Mouse (Mus musculus) G1E-ER4 (cell line): ENCODE results near the gene Bex6. TPM values are rescaled to one million over a fixed set of nuclear protein-coding genes. Genes with fewer than 3 reads are reported as not detected.

Experiments used
- GATA1 ChIP-seq: IDR thresholded peaks from one replicate; pipeline ENCODE4 v1.8.0; 2012; ENCODE audit warnings: low read length, inconsistent platforms
- polyA plus RNA-seq: library from polyadenylated mRNA; stranded (reverse); fragments of >175 nt; gene quantifications from 2 replicates; pipeline ENCODE4 v1.2.3, GENCODE M21; 2012

Gene Bex6
- not detected in 2 replicates for polyA plus RNA-seq

DNA sequence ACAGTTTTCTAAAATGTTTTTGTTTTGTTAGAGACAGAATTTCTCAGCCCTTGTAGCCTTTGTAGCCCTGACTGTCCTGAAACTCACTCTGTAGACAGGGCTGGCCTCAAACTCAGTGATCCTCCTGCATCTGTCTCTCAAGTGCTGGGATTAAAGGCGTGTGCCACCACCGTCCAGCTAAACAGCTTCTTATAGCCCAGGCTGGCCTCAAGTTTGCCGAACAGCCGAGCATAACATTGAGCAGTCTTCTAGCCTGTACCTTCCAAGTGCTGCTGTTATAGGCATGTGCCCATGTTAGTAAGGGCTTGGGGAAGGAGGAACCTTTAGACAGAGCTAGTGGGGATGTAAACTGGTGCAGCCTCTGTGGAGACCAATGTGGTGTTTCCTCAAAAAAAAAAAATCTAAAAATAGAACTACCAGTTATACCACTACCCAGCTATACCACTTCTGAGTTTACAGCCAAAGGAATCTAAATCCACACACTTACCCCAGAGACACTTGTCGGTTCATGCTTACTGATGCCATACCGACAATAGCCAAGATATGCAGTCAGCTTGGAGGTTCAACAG is at the start of gene Bex6:
Gene Bex6, plus strand, starts transcription at position 491 of the 569 bp plus-strand sequence.
- no peak for TF ChIP-seq GATA1

DNA sequence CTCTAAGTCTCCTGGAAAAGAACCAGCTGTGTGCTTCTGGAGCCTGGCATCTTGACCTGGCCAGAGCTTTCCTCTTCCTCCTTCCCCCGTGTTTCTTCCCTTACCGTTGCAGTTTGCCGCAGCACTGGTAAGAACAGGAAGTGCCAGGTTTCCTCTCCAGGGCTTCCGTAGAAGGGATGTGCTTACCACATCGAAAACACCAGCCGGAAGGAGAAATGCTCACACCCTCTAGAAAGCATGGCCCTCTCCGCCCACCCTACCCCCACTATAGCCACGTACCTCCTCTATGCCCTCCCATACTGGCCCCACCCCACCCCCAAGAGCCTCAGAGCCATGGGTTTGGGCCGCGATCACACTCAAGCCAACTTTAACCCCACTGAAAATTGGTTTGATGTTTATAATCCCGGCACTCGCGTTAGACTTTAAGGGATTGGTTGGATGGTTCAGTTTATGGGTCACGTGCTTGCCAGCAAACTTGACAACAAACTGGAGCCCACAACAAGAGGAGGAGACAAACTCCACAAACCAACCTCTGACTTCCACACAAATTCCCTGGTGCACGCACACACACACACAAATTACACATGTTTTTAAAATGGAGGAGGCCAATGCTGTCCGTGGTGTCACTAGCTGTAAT is 49.3 kb upstream of the Bex6 start:
- TF ChIP-seq GATA1, result no peak

DNA sequence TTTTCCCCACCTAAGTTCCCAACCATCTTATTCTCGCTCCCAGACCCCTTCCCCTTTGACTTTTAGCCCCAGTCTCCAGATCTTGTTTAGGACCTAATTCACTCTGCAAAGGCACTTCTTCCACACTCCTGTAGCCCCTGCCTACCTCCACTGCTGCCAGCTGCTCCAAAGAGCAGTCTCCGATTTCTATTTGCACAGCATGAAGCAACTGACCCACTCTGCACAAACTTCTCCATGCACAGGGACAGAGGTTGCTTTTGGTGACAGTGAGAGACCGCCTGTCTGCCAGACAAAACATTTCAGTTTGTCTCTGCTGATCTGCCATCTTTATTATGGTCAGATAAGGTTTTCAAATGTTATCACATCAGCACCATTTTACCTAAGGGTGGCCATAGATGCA is 46.5 kb upstream of the Bex6 start:
- no peak for TF ChIP-seq GATA1

DNA sequence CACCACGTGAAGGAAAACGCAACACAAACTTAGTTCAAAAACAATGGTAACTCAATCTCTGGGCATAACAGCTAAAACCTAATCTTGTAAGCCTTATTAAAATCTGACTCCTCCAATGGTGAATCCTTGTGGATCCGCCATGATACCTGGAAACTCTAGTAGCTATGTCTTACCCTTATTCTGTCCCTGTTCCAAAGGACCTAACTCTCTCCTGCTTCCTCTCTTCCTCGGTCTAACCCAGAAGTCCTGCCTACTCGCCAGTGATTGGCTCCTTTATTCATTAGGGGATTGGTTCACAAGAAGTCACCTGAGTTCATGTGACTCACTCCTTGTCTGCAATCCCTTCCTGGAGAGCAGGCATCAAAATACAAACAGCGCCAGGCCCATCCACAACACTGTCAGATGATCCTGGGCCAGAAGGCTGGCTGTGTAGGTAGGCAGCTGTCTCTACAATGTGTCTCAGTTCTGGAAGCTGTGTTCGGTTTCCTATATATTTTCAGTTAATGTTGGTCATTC is 43.7 kb upstream of the Bex6 start:
- TF ChIP-seq GATA1, result no peak

DNA sequence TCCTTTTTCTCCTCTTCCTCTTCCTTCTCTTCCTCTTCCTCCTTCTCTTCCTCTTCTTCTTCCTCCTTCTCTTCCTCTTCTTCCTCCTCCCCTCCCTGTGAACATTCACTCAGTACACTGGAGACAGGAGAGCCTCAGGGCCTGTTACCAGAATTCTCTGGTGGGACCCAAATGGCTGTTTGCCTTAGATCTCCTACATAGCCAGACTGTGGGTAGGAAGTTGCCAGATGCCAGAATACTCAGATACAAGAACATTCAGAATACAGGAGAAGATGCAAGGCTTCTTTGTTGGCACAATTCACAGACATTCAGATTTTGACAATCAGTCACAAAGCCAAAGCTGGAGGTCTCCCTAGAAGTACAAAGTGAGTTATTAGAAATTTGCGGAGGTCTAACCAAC is 40.7 kb upstream of the Bex6 start:
- TF ChIP-seq GATA1, result no peak

DNA sequence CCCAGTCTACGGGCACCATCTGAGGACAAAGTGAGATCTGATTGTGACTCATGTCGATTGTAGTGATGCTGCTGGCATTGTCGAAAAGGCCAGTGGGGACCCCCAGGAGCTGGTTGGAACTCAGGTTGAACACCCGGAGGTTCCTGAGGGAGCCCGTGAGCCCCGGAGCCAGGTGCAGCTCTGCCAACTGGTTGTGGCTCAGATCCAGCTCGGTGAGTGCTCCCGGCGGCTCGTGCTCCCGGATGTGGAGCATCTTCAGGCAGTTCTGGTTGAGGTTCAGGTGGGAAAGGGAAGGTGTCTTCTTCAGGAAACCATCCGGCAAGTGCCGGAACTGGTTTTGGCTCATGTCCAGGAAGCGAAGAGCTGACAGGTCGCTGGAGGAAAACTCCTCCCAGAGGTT is 35.9 kb upstream of the Bex6 start:
- TF ChIP-seq GATA1, result no peak

DNA sequence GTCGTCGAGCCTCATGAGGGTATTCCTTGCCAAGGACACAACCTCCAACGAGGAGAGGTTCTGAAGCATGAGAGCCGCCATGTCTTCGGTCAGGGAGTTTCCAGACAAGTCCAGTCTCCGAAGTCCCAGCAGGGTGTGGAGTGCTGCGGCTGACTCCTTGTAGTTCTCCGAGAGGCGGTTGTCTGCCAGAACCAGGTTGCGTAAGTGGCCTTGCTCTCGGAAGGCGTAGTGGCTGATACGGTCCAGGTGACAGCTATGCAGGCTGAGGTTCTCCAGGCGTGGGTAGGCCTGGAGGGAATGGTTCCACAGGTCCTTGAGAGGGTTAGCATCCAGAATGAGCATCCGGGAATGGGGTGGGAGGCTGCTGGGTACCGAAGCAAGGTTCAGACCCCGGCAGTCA is 35.0 kb upstream of the Bex6 start:
- TF ChIP-seq GATA1, result no peak

DNA sequence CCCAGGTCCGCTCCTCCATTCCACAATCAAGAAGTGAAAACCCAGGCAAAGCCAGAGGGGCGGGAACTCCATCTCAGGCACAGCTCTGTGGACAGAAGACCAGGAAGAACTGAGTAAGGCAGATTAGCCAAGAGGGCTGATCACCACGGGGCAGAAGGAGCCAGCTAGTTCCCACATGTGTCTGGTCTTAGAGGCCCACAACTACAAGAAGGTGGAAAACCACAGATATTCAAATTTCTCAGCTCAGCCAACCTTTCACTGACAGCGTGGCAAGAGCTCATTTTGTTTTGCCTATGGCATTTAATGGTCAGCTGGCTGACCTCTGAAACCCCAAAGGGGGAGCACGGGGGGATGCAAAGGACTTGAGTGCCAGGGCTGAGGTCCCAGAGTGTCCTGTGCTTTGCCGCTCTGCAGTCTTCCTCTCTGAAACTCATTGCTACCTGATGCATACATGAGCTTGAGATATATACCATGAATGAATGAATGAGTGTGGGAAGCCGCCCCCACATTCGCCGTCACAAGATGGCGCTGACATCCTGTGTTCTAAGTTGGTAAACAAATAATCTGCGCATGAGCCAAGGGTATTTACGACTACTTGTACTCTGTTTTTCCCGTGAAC is 31.9 kb upstream of the Bex6 start:
- no peak for TF ChIP-seq GATA1

DNA sequence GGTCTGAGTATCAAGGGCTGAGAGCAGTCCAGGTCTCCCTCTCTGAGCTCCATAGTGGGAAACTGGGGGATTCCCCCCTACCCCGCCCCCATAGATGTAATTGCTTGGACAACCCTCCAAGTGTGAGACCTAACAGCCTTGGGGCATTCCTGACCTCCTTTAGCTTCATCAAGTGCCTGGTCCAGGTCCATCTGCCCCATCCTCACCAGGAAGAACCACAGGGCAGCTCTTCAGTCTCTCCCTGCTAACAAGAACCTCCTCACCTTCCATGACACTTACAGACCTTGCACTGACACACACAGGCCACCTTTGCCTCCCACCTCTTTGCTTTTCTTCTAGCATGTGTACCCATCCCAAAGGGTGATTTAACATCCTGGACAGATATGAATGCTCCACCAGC is 25.6 kb upstream of the Bex6 start:
- TF ChIP-seq GATA1, result no peak

DNA sequence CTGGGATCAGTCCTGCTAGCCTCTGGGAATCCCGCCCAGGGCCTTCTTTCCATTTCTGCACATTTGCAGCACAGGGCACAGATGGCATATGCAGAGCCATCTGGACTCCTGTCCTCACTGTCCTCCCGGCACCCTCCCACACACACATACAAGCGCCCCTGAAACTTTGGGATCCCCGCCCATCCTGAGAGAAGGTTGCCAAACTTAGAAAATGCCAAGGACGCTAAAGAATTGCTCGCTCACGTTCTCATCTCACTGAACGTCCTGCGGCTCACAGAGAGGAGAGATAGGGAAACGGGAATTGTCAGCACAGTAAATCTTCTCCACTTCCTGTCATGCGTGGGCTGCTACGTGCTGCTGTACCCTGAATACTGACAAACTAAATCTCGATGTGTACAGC is 25.2 kb upstream of the Bex6 start:
- no peak for TF ChIP-seq GATA1

DNA sequence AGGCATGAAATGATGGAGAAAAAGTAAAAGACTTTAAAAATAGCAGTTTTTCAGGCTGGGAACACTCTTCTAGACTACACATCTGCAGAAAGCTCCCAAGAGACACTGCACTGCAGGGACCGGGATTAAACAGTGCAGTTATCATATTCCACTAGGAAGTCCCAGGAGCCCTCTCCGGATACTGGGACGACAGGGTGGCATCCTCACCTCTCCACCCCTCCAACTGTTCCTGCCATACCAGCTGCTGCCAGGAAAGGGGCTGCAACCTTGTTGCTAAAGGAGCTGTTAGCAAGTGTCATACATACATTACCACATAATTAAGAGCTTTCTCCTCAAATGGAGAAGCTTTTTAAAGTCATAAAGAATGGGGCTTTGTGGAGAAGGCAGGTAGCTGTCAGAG is 22.9 kb upstream of the Bex6 start:
- no peak for TF ChIP-seq GATA1

DNA sequence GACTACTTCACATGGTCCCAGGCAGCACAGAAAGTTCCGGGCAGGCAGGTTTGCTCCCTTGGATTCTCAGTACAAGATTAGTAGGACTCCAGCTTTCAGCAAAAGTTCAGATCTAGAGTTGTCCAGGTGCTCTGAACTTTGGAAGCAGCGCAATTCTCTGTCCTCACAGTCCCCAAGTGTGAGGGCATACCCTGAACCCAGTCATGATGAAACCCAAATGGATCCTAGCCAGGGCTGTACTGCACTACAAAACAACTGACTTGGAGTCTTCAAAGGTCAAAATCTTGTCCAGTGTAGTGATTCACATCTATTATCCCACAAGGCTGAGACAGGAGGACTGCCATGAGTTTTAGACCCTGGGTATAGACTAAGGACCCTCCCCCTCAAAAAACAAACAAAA is 22.3 kb upstream of the Bex6 start:
- no peak for TF ChIP-seq GATA1

DNA sequence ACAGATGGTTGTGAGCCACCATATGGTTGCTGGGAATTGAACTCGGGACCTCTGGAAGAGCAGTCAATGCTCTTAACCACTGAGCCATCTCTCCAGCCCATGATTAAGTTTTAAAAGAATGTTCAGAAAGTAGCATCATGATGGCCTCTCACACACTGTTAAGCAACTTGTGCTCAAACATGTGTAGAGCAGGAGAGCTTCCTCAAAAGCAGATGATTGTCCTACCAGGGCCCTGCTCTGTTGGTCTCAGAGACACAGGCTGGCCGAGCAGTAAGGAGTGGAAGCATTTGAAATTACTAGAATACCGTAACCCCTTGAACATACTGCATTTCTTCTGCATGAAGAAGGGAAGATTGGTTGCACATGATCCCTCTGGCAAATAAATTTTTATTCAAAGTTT is 20.7 kb upstream of the Bex6 start:
- no peak for TF ChIP-seq GATA1

DNA sequence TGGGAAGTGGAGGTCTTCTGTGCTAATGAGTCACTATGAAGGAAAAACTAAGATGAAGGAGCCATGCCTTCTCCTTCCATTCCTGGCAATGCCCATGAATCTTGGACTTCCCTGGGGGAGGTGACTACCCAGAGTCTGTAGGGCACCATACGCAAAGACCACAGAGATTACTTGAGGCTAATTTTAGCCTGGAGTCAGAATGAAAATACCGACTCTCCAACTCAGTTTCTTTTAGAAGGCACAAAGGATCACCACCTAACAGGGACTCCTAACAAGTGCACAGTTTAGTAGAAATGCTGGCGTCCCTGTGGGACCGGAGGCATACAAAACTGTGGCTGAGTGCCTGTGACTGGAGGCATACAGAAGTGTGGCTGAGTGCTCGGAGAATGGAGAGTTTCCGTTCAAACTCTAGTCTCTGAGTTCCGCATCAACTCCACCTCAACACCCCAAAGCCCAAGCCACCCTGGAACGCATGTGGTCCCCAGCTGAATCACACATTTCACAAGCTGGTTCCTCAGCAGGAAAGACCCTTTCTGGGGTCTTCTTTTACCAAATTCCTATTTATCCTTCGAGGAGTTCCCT is 18.8 kb upstream of the Bex6 start:
- TF ChIP-seq GATA1, result no peak

DNA sequence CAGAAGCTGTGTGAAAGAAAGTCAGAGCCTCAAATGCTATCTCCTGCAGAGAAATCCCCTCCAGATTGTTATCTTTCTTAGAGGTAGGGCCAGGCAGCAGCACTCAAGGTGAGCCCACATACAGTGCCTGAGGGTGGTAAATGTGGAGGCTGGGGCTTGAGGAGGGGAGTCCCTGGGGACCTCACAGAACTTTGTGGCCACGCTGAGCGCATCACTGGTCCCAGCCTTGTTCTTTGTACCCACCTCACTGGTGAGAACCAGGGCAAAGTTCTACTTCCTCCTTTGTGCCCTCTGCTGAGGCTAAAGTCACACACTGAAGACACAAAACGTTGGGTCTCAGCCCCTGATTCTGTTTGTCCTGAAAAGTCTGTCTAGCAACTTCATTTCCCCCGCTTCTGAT is 16.2 kb upstream of the Bex6 start:
- no peak for TF ChIP-seq GATA1

DNA sequence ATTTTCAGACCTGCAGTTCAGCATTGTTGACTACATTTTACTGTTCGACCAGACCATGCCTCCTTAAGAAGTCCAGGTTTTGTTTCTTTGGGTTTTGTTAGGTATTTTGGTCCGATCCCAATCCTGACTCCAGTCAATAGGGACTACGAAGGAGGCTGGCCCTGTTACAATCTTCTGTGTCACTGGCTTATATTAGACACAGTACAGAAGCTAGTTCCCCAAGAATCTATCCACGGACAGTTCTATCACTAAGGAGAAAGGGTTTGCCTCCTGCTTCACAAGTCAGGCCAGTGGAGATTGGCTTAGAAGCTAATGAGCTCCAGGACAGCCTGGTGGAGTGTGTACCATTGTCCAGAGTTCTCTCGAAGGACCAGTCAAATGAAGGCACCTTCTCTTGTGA is 15.7 kb upstream of the Bex6 start:
- TF ChIP-seq GATA1, result no peak
